Mouse (Mus musculus): ENCODE data around the gene Cbl. TPM values are rescaled to one million over a fixed set of nuclear protein-coding genes. Genes with fewer than 3 reads are reported as not detected.

Cbl gene
- polyA plus RNA-seq, 2 experiments, result 15.6 to 18.3 TPM

GRCm38 (mm10) chr9:44188223-44188622 lies 45.6 kb downstream of the Cbl start:
- H3K4me2 ChIP-seq (replicated peaks; ENCODE audit: low read depth, low read length, severe bottlenecking), result no peak overlapping the region
- 82% methylated on average over 12 of the region's 12 CpGs for WGBS

GRCm38 (mm10) chr9:44182260-44182659 lies 51.6 kb downstream of the Cbl start:
- no peak for ATAC-seq (ENCODE audit: low FRiP score, low read depth)
- H3K9me3 ChIP-seq (ENCODE audit: control insufficient read depth, low read length), result no peaks in the 10 kb centered on the region; the same call in 1 of the 2 replicates
- no peak overlapping the region for H3K27ac ChIP-seq (replicated peaks; ENCODE audit: low read depth, low read length)
- WGBS, result 94% methylated on average over 3 of the region's 3 CpGs
- no peak for DNase-seq (ENCODE audit: low spot score)
- no peak overlapping the region for H3K4me2 ChIP-seq (replicated peaks; ENCODE audit: low read depth, low read length, severe bottlenecking)
- H3K4me3 ChIP-seq (replicated peaks; ENCODE audit: low read length), result no peak overlapping the region
- peaks cover 3% of the 10 kb centered on the region for H3K36me3 ChIP-seq (ENCODE audit: control insufficient read depth, insufficient read depth, low read length)
- no peaks in the 10 kb centered on the region for H3K27me3 ChIP-seq (ENCODE audit: control insufficient read depth, insufficient read depth, low read length)
- H3K9ac ChIP-seq (ENCODE audit: low read depth, low read length, severe bottlenecking), result no peak overlapping the region
- H3K4me1 ChIP-seq (ENCODE audit: control insufficient read depth, insufficient read depth, low read length), result no peaks in the 10 kb centered on the region
- no peak for TF ChIP-seq POLR2A (IDR thresholded peaks at IDR 0.05; ENCODE audit: borderline replicate concordance, extremely low read depth, insufficient read depth, insufficient read length)

More at GRCm38 (mm10) chr9:44188223-44188622, 45.6 kb downstream of the Cbl start:
- ATAC-seq (ENCODE audit: low FRiP score, low read depth), result no peak
- Histone ChIP-seq H3K27me3 (ENCODE audit: control insufficient read depth, insufficient read depth, low read length) (no peaks in the 10 kb centered on the region), H3K9ac (ENCODE audit: low read depth, low read length, severe bottlenecking) (no peak overlapping the region), H3K4me1 (ENCODE audit: control insufficient read depth, insufficient read depth, low read length) (no peaks in the 10 kb centered on the region), H3K4me3 (replicated peaks; ENCODE audit: low read length) (no peak overlapping the region), H3K9me3 (ENCODE audit: control insufficient read depth, low read length) (no peaks in the 10 kb centered on the region), H3K36me3 (ENCODE audit: control insufficient read depth, insufficient read depth, low read length) (peaks cover 4% of the 10 kb centered on the region; the same call in 1 of the 2 replicates), H3K27ac (replicated peaks; ENCODE audit: low read depth, low read length) (no peak overlapping the region)
- no peak for TF ChIP-seq POLR2A (IDR thresholded peaks at IDR 0.05; ENCODE audit: borderline replicate concordance, extremely low read depth, insufficient read depth, insufficient read length)
- DNase-seq (ENCODE audit: low spot score), result no peak

DNA sequence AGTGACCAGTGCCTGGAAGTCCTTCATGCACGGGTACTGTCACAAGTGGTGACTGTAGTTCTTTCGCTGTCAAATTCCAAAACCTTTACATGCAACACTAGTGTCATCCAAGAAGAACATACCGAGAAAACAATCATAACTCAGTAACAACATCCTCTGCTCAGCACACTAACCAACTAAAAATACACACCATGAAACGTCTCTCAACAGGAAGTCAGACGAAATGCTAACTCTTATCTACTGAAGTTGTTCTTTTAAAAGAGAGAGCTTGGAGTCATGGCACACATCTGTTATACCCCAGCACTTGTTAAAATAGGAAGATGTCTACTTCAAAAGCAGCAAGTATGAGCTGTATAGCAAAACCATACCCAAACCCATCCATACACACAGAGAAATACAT lies 52.3 kb downstream of the Cbl start:
- no peak overlapping the region for H3K4me3 ChIP-seq (replicated peaks; ENCODE audit: low read length)
- peaks cover 3% of the 10 kb centered on the region for H3K36me3 ChIP-seq (ENCODE audit: control insufficient read depth, insufficient read depth, low read length)
- no peak overlapping the region for H3K9ac ChIP-seq (ENCODE audit: low read depth, low read length, severe bottlenecking)
- H3K4me1 ChIP-seq (ENCODE audit: control insufficient read depth, insufficient read depth, low read length), result no peaks in the 10 kb centered on the region
- no peak for ATAC-seq (ENCODE audit: low FRiP score, low read depth)
- no peaks in the 10 kb centered on the region; the same call in 1 of the 2 replicates for H3K9me3 ChIP-seq (ENCODE audit: control insufficient read depth, low read length)
- no peak for DNase-seq (ENCODE audit: low spot score)
- no peak for TF ChIP-seq POLR2A (IDR thresholded peaks at IDR 0.05; ENCODE audit: borderline replicate concordance, extremely low read depth, insufficient read depth, insufficient read length)
- no peaks in the 10 kb centered on the region for H3K27me3 ChIP-seq (ENCODE audit: control insufficient read depth, insufficient read depth, low read length)
- WGBS, result 83% methylated on average over 5 of the region's 5 CpGs
- no peak overlapping the region for H3K27ac ChIP-seq (replicated peaks; ENCODE audit: low read depth, low read length)
- no peak overlapping the region for H3K4me2 ChIP-seq (replicated peaks; ENCODE audit: low read depth, low read length, severe bottlenecking)

DNA sequence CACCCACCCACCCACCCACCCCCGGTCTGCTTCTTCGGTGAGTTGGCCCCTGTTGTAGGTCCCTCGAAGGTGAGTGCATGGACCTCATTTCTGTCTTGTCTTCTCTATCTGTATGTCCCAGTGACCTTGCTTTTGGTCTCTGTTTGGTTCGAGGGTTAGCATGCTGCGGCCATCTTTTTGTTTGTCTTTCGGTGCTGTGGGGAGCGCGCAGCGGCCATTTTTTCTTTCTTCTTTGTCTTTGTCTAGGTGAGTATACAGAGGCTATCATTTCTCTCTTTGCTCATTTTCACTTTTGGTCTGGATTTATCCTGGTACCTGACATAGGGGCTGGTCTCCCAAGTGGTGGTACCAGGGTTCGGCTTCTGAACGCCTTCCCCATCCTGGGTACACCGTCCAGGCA lies 55.0 kb downstream of the Cbl start:
- ATAC-seq (ENCODE audit: low FRiP score, low read depth) (no peak), DNase-seq (ENCODE audit: low spot score) (no peak)
- H3K4me2 ChIP-seq (replicated peaks; ENCODE audit: low read depth, low read length, severe bottlenecking), result no peak overlapping the region
- 96% methylated on average over 12 of the region's 12 CpGs for WGBS
- peaks cover 3% of the 10 kb centered on the region for H3K36me3 ChIP-seq (ENCODE audit: control insufficient read depth, insufficient read depth, low read length)
- no peak overlapping the region for H3K27ac ChIP-seq (replicated peaks; ENCODE audit: low read depth, low read length)
- H3K9me3 ChIP-seq (ENCODE audit: control insufficient read depth, low read length), result no peaks in the 10 kb centered on the region; the same call in 1 of the 2 replicates
- no peak overlapping the region for H3K9ac ChIP-seq (ENCODE audit: low read depth, low read length, severe bottlenecking)
- no peak overlapping the region for H3K4me3 ChIP-seq (replicated peaks; ENCODE audit: low read length)
- no peaks in the 10 kb centered on the region for H3K27me3 ChIP-seq (ENCODE audit: control insufficient read depth, insufficient read depth, low read length)
- H3K4me1 ChIP-seq (ENCODE audit: control insufficient read depth, insufficient read depth, low read length), result no peaks in the 10 kb centered on the region
- TF ChIP-seq POLR2A (IDR thresholded peaks at IDR 0.05; ENCODE audit: borderline replicate concordance, extremely low read depth, insufficient read depth, insufficient read length), result no peak

DNA sequence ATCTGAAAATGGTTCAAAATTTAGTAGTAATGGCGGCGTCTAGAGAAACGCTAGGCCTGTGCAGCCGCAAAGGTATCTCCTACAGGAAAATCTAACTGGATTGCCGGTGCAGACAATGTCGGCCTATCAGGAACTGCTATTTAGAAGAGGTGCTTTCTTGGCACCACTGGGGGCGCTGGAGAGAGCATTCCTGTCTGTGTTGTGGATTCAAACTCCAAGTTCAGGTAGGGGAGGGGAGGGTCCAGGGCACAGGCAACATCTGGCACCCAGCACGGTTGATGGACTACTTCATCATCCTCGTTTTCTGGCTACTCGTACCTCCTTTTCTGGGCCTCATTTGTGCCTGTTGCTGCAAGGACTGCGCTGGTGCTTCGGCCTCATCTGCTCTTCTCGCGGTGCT lies 55.5 kb downstream of the Cbl start:
- H3K27me3 ChIP-seq (ENCODE audit: control insufficient read depth, insufficient read depth, low read length), result no peaks in the 10 kb centered on the region
- 77% methylated on average over 14 of the region's 14 CpGs for WGBS
- no peak overlapping the region for H3K27ac ChIP-seq (replicated peaks; ENCODE audit: low read depth, low read length)
- no peak for DNase-seq (ENCODE audit: low spot score)
- ATAC-seq (ENCODE audit: low FRiP score, low read depth), result no peak
- TF ChIP-seq POLR2A (IDR thresholded peaks at IDR 0.05; ENCODE audit: borderline replicate concordance, extremely low read depth, insufficient read depth, insufficient read length), result no peak
- no peak overlapping the region for H3K4me3 ChIP-seq (replicated peaks; ENCODE audit: low read length)
- no peak overlapping the region for H3K9ac ChIP-seq (ENCODE audit: low read depth, low read length, severe bottlenecking)
- H3K36me3 ChIP-seq (ENCODE audit: control insufficient read depth, insufficient read depth, low read length), result peaks cover 3% of the 10 kb centered on the region
- H3K4me1 ChIP-seq (ENCODE audit: control insufficient read depth, insufficient read depth, low read length), result no peaks in the 10 kb centered on the region
- H3K4me2 ChIP-seq (replicated peaks; ENCODE audit: low read depth, low read length, severe bottlenecking), result no peak overlapping the region
- H3K9me3 ChIP-seq (ENCODE audit: control insufficient read depth, low read length), result no peaks in the 10 kb centered on the region; the same call in 1 of the 2 replicates

DNA sequence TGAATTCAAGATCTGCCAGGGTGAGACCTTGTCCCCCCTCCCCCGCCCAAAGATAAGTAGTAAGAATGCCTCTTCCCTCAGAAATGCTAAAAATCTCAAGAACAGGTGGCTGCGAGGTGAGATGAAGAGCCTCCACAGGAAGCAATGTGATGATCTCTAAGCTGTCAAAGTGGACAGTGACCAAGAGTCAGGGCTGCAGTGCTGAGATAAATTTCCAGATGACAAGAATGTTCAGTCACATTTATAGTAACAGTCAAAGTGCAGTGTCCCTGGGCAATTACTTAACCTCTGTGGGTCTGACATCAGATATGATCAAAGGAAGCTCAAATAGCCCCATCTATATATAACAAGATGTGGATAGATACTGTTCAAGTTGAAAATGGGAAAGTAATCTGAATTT lies 56.4 kb downstream of the Cbl start:
- no peaks in the 10 kb centered on the region for H3K4me1 ChIP-seq (ENCODE audit: control insufficient read depth, insufficient read depth, low read length)
- WGBS, result 78% methylated on average over 2 of the region's 2 CpGs
- no peak overlapping the region for H3K27ac ChIP-seq (replicated peaks; ENCODE audit: low read depth, low read length)
- no peak overlapping the region for H3K4me2 ChIP-seq (replicated peaks; ENCODE audit: low read depth, low read length, severe bottlenecking)
- H3K9me3 ChIP-seq (ENCODE audit: control insufficient read depth, low read length), result no peaks in the 10 kb centered on the region; the same call in 1 of the 2 replicates
- DNase-seq (ENCODE audit: low spot score), result no peak
- ATAC-seq (ENCODE audit: low FRiP score, low read depth), result no peak
- no peaks in the 10 kb centered on the region for H3K27me3 ChIP-seq (ENCODE audit: control insufficient read depth, insufficient read depth, low read length)
- H3K4me3 ChIP-seq (replicated peaks; ENCODE audit: low read length), result no peak overlapping the region
- no peak overlapping the region for H3K9ac ChIP-seq (ENCODE audit: low read depth, low read length, severe bottlenecking)
- peaks cover 12% of the 10 kb centered on the region for H3K36me3 ChIP-seq (ENCODE audit: control insufficient read depth, insufficient read depth, low read length)
- TF ChIP-seq POLR2A (IDR thresholded peaks at IDR 0.05; ENCODE audit: borderline replicate concordance, extremely low read depth, insufficient read depth, insufficient read length), result no peak
